Mouse (Mus musculus) erythroid progenitor cell, adult 5-6 weeks (primary cell): ENCODE results near the gene Cox8a. TPM values are rescaled to one million over a fixed set of nuclear protein-coding genes. Genes with fewer than 3 reads are reported as not detected.

Experiments used
- ATAC-seq: replicated peaks from 2 replicates; pipeline ENCODE4 v1.8.0; 2016; ENCODE audit warnings: moderate number of reproducible peaks, mild to moderate bottlenecking, moderate TSS enrichment, inconsistent platforms; ENCODE audit not compliant: poor library complexity, low FRiP score, severe bottlenecking
- total RNA-seq, 2 experiments: library from RNA; stranded (forward) in 1 of 2; stranded (reverse) in 1 of 2; fragments of 150-400 nt in 1 of 2; fragments of 186-747, 209-891 nt in 1 of 2; gene quantifications; 2 replicates each; pipeline versions ENCODE4 v1.2.3 to v1.2.4; 2015 to 2017; ENCODE audit warnings: low replicate concordance in 2 of 2

Cox8a gene
- total RNA-seq (2015; ENCODE audit: low replicate concordance) = 226 and 267 TPM in 2 replicates
- total RNA-seq (2017; ENCODE audit: low replicate concordance) = 106 and 241 TPM in 2 replicates

DNA sequence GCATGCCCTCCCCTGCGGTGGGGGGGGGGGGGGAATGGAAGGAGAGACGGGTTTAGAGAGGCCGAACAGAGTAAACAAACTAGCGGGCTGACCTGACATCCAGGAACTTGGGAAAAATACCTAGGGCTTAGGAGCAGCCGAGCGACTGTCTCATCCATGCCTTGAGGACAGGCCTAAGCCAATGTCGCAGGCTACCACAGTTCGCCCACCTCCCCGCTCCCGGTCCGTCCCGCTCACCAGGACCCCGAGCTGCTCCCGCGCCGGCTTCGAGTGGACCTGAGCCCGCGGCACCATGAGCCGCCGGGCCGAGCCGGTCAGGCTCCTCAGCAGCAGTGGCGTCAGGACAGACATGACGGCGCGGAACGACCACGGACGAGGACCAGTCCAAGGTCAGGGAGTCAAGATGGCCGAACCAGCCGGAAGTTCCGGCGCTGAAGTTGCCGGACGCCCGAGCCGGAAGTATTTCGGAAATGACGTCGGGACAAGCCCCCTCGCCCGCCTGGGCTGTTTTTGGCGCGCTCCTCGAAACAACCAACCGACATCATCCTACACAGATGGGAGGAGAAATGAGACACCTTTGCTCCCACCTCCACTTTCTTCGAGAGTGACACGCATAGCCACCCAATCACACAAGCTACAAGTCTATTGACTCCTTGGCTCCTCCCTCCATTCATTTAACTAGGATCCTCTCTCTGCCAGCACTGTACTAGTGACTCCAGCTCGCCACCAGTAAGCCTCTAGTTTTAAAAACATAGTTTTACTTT, at the start of gene Cox8a:
Cox8a (minus strand) TSS at position 455 of the 764 bp plus-strand sequence.
- peak; percentile 99 for ATAC-seq

GRCm38 (mm10) chr19:7266421-7266831, 49.0 kb upstream of the Cox8a start:
- no peak for ATAC-seq

- ATAC-seq = no peak
These were observed 48.2 kb upstream of the Cox8a start for GRCm38 (mm10) chr19:7265478-7266191.

- no peak for ATAC-seq
These were observed 47.4 kb upstream of the Cox8a start for GRCm38 (mm10) chr19:7264766-7265331.

DNA sequence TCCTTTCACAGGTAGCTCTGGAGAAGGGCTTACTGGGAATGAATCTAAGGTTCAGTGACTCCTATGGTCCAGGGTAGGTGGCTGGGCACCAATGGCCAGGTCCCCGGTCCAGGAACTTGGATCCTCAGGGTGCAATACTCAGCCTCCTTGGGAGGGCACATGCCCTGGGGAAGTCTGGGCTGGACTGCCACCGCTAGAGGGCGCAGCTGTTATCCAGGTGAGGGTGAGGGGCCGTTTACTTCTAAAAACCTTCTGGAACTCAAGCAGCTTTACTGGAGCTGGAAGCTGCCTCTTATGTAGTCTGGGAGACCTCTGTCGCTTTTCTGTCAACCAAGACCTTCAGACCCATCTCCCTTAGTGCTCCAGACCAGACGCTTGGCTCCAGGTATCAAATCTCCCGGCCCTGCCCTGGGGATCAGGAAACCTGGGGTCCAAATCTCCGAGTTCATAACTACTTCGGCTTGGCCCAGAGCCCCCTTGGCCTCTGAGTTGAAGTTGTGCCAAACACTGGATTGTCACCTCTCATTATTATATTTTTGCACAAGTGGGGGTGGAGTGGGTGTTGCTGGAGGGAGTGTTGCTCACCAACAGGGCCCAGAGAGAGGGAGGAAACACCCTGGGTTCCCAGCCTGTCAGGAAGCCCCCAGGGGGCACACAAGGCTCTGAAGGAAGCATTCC, 46.8 kb upstream of the Cox8a start:
- ATAC-seq = peak; percentile 68; the same call in 1 of the 2 replicates

- no peak for ATAC-seq
These were observed 45.2 kb upstream of the Cox8a start for GRCm38 (mm10) chr19:7262592-7262991.

- no peak for ATAC-seq
These were observed 44.5 kb upstream of the Cox8a start for GRCm38 (mm10) chr19:7261964-7262363.

DNA sequence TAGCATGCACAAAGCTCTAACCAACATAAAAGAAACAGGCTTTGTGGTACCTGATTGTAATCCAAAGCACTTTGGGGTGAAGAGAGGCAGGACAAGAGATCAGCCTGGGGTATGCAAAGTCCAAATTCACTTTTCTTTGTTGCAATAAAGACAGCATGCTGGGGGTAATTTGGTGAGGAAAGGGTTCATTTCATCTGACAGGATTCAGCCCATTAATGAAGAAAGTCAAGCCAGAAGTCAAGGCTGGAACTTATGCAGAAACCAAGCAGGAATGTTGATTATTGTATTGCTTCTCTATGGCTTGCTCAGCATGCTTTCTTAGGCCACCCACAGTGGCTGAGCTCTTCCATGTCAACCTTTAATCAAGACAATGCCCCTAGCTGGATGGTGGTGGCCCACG, 44.1 kb upstream of the Cox8a start:
- no peak for ATAC-seq

- ATAC-seq = no peak
These were observed 40.5 kb upstream of the Cox8a start for GRCm38 (mm10) chr19:7257881-7258280.

GRCm38 (mm10) chr19:7246021-7246420, 28.6 kb upstream of the Cox8a start:
- 0 out of 2 replicates have a peak, but pooled peaks have one; percentile 35 for ATAC-seq

DNA sequence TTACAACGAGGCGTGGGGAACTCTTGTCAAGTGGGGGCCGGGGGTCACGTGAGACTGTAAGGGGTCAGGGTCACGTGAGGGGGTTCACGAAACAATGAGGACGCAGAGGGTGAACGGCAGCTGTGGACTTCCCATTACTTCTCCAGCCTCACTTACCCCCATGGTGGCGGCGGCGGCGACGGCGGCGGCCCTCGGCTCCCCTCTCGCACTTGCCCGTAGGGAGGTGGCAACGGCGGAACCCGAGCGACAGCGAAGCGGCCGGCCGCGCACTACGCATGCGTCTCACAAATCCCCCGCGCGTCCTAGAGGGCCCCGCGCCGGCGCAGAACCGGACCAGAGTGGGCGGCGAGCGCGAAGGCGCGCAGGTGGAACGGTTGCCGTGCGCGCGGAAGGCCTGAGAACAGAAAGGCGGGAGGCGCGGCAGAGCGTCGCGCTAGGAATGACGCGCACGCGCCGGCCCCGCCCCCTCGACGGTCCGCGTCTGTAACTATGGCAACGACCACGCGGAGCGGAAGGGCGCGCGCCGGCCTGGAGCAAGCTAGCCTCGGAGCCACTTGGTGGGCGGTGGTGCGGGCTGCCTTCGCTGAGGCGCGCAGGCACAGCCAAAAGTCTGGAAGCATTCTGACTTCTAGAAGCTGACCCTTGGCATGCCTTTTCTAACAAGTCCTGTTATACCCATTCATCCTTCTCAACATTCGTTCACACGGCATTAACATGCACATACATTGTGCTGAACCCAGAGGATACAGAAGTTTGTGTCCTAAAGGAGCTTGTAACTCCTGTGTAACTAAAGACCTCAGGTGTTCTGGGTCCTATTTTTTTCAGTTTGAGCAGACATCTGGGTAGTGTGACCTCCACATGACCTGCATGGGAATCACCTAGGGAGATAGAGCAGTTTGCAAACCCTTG, 23.6 kb upstream of the Cox8a start, which contains the start of gene Naa40:
Naa40 (minus strand) TSS at position 402 of the 909 bp plus-strand sequence.
- ATAC-seq = peak; percentile 96

- peak; percentile 26 for ATAC-seq
These were observed 22.9 kb upstream of the Cox8a start for GRCm38 (mm10) chr19:7240291-7240690.

GRCm38 (mm10) chr19:7239574-7239973, 22.2 kb upstream of the Cox8a start:
- ATAC-seq = no peak

- no peak for ATAC-seq
These were observed 19.3 kb upstream of the Cox8a start for GRCm38 (mm10) chr19:7236742-7237141.

- ATAC-seq = no peak
These were observed 18.6 kb upstream of the Cox8a start for GRCm38 (mm10) chr19:7236011-7236410.

DNA sequence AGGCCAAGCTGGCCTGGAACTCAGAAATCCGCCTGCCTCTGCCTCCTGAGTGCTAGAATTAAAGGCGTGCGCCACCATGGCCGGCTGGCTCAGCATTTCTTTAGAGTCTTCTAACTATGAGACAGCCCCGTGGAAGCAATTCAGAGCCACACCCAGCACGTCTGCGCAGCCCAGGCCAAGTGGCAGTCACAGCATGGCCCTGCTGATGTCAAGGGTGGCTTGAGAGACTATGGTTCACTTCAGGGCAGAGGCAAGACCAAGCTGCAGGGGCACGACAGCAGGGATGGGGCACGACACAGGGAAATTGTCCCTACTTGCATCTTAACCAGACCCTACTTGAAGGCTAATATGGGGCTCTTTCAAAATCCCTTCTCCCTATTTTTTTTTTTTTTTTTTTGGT, 18.0 kb upstream of the Cox8a start:
- no peak for ATAC-seq

GRCm38 (mm10) chr19:7234537-7235221, 17.3 kb upstream of the Cox8a start:
- peak; percentile 73 for ATAC-seq

GRCm38 (mm10) chr19:7226511-7226914, 9.1 kb upstream of the Cox8a start:
- no peak for ATAC-seq
